Mouse (Mus musculus) heart, adult 2 months (tissue): ENCODE measurements around the gene Txlna.

Experiments used
- CTCF ChIP-seq: fragments of 200-600 bp; IDR thresholded peaks from 2 replicates; pipeline ENCODE4 v1.8.1; 2022; ENCODE audit warnings: antibody characterized with exemption, mild to moderate bottlenecking, moderate library complexity
- EP300 ChIP-seq: fragments of 200-500 bp; IDR thresholded peaks from 2 replicates; pipeline ENCODE4 v1.6.1; 2011; ENCODE audit warnings: low read depth, low read length, control low read depth; ENCODE audit not compliant: insufficient read depth
- POLR2A ChIP-seq: fragments of 200-500 bp; IDR thresholded peaks from 2 replicates; pipeline ENCODE4 v1.6.1; 2011; ENCODE audit warnings: mild to moderate bottlenecking, low read depth, low read length, control low read depth; ENCODE audit not compliant: insufficient read depth

DNA sequence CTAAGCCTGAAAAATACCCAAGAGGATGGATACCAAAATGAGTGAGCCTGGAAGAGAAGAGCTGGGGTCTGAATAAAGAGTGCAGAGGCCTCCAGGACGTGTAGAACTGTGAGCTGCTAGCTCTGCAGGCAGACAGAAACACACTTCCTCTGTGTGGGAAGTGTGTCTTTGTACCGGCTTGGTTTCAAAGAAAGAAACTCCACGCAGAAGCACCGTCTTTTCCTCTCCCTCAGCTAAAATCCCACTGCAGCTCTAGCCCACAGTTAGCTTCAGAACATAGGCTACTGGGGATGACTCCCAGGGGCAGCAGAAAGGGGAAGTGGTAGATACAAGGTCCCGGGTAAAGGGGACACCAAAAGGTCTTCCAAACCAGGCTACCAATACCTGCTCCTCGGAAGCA, 4.3 kb upstream of the Txlna start:
- TF ChIP-seq POLR2A (no peak), CTCF (no peak), EP300 (no peak)
